Mouse (Mus musculus): ENCODE data around the gene Gm14692.
"Not testable (repeated sequence)": the region's sequence is repeated elsewhere in the genome, so short reads cannot be mapped to it uniquely, and the experiment has no call there.

Gene Gm14692

GRCm38 (mm10) chrX:67695398-67695797 is at the start of gene Gm14692:
Gene Gm14692 (plus strand): TSS chrX:67695698.
- DNase-seq (ENCODE audit: low read depth, low spot score): not testable (repeated sequence)

- DNase-seq (ENCODE audit: low read depth, low spot score): not testable (repeated sequence)
Observed at GRCm38 (mm10) chrX:67693462-67693861, 2.0 kb upstream of the Gm14692 start, which contains the start of gene Gm1140. Gene Gm1140 (minus strand): TSS chrX:67693562.
